Mouse (Mus musculus) telencephalon, adult 2 months (tissue): ENCODE results near the gene Ngdn.
A peak's percentile ranks its signal among the peaks of the same experiment; 100 is the strongest.
"Not testable (repeated sequence)": the region's sequence is repeated elsewhere in the genome, so short reads cannot be mapped to it uniquely, and the experiment has no call there.

ENCODE experiments used
- DNase-seq: peaks from one replicate; pipeline ENCODE4 v3.0.0-alpha.2; 2011; ENCODE audit warnings: low read depth, low spot score

Gene Ngdn

DNA sequence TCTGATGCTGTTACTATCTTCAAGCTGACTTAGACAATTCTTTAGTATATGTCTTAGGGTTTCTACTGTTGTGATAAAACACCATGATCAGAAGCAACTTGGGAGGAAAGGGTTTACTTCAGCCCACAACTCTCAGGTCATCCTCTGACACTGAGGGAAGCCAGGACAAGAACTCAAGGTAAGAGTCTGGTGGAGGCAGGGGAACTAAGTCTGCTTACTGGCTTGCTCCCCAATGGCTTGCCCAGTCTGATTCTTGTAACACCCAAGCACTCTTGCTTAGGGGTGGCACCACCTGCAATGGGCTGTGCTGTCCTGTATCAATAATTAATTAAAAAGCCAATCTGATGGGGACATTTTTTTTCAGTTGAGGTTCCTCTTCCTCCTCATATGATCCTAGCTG lies 16.6 kb upstream of the Ngdn start:
- no peak for DNase-seq

DNA sequence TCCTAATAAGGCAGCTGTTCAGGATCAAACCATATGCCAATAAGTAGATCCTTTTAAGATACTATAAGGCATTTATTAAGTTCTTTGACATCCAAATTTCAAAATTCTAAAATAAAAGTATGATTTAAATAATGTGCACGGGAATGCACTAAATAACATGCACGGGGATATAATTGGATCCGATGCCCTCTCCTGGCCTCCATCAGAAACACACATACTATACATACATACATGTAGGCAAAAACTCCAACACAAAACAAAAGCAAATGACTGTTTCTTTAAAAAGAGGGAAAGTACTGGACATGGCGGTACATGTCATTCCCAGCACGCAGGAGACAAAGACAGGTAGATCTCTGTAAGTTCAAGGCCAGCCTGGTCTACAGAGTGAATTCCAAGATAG lies 15.4 kb upstream of the Ngdn start:
- DNase-seq = not testable (repeated sequence)

DNA sequence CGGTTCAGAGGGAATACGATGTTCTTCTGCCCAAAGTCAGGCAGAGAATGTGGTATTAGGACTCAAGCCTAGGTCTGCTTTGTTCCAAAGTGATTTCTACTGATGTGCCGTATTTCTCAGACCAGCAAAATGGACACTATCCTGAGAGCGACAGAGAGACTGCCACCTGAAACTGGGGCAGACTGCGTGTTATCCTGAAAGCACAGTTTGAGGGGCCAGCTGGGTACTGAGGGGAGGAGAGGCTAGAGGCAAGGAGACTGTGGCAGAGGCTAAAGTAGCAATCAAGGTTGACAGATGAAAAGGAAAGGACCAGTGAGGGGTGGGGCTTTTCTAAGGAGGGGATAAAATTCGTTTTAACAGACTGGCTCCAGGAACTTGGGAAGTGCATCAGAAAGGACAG lies 14.4 kb upstream of the Ngdn start:
- no peak for DNase-seq

DNA sequence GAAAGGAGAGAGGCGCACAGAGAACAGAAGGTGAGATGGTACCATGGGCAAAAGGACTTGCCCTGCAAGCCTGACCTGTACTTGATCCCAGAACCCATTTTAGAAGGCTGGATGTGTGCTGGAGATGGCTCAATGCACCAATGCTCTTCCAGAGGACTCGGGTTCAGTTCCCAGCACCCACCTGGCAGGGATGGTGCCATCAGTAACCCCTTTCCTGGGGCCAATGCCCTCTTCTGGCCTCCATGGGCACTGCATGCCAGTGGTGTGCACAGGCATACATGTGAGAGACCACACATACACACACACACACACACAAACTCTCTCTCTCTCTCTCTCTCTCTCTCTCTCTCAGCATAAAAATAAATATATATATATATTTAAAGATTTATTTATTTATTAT lies 13.8 kb upstream of the Ngdn start:
- DNase-seq = no peak

DNA sequence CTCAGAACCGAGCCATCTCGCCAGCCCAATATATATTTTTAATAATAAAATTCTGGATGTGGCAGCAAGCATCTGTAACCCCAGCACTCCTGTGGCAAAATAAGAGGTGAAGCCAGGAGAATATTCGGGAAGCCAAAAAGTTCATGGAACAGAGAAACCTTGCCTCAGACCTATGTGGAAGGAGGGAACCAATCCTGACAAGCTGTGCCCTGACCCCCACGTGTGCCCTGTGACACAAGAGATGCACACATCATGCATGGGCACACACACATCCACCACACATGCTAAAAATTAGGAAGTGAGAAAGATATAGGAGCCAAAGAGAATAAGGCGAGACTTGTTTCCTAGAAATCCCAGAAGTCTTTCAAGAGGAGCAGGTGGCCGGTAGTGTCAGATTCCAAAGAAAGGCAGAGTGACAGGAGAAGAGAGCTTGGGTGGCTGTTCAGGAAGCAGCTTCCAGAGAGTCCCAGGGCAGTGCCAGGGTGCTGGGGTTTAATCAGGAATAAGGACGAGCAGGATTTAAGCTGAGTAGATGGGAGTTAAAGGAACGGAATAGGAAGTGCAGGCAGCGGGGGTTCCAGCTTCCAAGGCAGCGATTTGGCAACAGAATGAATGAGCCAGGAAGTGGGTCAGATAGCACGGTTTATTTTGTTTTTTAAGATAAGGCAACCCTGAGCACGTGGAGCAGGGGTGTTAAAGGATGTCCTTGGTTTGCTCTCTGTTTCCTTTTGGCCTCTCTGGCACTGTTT lies 13.1 kb upstream of the Ngdn start:
- DNase-seq = no peak

DNA sequence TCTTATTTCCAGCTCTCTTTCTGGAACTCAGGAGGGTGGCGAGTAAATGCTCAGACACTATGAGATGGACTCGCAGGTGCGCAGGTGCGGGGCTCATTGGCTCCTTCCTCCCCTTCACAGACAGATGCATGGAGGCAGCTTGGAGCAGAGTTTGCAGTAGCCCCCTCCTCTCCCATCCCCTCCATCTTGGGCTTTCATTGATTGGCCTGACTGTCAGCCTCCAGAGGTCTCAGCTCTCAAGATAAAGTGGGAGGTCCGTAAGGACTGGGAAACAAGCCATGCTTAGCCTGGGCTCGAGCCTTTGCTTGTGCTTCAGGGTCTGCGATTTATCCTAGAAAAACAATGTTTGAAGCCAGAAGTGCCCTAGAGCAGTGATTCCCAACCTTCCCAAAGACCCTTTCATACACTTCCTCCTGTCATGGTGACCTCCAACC lies 12.6 kb upstream of the Ngdn start:
- DNase-seq = no peak

DNA sequence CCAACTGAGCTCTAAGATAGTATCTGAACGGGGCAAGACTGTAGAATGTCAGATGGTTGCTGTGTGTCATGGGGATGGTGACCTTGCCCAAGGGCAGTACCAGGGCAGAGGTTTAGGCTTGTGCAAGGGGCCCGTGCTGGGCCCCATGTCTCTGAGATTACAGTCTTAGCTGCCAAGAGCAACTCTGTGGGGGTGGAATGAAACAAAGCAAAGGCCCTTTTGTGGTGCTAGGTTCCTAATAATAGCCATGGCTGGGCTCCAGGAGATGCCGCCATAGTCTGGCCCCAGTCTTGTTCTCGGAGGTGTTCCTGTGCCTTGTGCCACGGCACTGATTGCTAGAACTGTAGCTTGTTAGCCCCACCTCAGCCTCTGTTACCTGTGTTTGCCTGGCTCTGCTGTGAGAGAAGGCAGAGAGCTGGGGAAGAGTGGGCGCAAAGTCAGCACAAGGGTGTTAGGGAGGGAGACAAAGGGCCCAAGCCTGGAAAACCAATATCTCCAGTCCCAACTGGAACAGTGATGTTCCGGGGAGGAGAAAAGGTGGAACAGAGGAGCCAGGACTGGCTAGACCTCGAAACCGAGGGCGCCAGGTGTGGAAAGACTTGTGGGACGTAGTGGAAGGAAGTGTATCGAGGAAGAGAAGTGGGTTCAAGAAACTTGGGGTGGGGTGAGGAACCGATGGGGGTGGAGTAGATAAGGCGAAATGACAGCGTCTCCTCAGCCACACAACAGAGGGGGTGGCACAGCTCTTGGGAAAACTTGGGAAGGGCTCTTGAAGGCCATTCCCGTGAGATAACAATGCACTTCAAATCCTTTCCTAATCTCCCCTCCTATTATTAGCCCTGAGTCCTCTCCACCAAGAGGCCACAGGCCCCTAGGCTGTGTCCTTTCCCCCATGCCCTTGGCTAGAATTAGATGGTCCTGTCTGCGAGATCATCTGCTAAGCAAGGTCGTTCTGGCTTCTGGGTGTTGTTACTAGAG lies 11.1 kb upstream of the Ngdn start:
- DNase-seq = no peak

DNA sequence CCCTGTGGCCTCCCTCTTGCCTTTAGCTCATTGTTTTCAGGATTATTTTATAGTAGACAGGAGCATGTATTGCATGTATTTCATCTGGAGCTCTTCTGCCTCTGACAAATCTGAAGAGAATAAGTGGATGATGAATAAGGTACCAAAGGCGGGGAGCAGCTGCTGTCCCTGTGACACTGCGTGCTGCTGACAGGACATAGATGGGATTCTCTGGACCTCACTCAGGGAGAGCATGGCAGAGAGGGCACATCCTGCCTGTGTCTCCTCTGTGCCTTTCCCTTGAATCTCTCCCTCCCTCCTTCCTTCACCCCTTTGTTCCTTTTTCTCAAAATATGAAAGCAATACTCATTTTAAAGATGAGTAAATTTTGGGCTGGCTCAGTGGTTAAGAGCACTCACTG lies 9.7 kb upstream of the Ngdn start:
- no peak for DNase-seq

DNA sequence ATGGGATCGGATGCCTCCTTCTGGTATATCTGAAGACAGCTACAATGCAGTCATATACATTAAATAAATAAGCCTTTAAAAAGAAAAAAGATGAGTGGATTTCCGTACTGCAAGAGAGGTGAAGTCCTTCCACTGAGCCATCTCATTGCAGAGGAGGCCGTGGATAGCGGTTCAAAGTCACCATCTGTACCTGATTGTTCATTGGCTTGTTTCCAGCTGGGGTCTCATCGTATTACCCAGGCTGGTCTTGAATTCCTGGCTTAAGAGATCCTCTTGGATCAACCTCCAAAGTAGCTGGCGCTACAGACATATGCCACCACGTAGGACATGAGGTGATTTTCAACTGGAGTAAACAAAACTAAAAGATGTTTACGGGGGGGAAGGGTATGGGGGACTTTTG lies 9.3 kb upstream of the Ngdn start:
- DNase-seq = no peak

DNA sequence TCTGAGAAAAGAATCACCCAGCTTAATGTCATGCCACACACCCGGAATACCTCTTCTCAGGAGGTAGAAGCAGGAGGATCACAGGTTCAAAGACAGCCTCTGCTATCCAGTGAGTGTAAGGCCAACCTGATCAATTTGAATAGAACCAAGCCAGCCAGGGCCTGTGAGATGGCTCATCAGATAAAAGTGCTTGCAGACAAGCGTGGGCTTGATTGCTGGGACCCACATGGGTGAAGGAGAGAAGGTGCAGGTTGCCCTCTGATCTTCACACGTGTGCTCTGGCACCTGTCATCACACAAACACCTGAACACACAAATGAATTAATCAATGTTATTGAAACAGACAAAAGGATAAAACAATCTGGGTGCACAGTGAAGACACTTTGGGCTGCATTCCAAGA lies 8.7 kb upstream of the Ngdn start:
- DNase-seq = no peak

DNA sequence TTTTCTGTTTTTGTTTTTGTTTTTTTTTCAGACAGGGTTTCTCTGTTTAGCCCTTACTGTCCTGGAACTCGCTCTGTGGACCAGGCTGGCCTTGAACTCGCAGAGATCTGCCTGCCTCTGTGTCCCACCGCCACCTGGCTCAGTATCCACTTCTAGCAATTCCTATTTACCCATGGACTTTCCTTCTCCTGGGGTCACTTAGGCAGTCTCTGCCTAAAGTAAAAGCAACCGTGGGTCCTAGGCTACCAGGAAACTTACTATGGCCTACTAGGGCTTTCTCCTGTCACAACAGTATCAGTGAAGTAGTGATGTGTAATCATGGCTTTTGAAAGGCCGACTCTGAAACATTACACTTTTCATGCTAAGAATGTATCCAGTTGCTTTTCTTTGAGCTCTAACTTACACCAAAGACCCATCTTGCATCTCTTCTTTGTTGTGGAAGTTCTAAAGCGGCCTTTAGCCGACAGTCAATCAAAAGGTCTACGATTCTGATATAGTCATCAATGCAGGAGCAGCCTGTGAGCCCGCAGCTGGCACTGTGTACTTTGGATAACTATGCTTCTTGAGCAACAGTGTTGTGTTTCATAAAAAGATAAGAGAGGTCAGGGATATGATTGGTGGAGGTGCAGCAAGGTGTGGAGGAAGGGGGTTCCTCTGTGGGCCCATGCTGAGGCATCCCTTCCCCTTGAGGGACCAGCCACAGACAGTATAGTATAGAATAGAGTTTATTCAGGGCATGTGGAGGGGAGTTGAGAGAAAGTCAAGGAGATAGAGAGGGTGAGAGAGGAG lies 7.9 kb upstream of the Ngdn start:
- no peak for DNase-seq

DNA sequence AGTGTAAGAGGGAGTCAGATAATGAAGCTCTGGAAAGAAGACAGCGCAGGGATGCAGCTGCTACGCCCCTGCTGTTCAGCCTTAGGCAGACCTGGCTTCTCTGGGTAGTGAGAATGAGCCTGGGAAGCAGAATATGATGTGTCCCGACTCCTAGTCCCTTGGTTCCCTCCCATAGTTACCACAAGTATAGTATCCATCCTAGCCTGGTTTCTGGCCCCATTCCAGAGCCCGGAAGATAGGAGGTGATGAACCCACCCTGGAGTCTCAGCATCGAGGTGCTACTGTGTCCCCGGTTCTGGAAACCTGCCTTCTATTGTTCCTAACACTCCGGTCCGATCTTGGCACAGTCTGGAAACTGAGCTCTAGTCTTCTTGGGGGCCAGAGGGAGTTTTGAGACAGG lies 6.8 kb upstream of the Ngdn start:
- no peak for DNase-seq

DNA sequence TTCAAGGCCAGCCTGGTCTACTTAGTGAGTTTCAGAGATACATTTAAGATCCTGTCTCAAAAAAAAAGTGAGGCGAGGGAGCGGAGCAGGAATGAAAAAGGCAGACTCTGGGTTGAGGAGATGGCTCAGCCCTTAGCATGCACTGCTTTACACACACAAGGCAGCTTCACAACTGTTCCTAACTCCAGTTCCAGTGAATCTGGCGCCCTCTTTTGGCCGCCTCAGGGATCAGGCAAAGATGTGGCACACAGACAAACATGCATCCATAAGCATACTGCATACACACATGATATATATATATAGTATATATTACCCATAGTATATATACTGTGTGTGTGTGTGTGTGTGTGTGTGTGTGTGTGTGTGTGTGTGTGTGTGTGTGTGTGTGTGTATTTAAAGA lies 4.1 kb upstream of the Ngdn start:
- DNase-seq = no peak

DNA sequence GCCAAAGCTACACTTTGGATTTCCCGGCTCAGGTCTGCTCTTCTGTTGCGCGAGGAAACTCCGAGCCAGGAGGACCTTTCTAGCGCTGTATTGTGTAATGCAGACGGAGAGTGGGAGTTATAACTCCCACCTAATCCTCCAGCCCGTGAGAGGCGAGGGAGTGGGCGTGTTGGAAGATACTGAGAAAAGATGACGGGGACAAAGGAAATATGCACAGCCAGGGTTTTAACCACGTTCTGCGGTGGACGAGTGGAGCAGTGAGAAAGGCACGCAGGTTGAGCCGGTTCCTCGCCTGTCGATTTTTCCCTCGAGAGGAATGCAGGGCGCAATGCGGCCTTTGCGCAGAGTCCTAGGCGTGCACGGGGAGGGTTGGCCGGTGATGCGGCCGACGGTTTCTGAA lies 663 bp upstream of the Ngdn start:
- DNase-seq = peak; percentile 68

DNA sequence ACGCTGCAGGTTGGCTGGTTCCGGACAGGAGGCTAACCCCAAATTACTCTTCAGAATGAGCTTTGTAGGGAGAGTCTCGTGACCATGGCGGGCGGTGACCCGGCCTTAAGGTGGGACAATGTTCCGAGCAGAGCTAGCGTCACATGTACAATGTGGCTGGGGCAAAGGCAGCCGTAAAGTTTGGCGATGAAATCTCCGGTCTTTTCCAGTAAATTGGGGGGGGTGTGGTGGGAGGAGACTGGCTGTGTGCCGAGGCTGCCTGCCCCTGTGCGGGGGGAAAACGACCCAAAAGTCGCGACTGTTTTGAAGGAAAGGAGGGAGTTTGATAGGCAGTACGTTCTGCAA lies 485 bp downstream of the Ngdn start:
- no peak for DNase-seq

DNA sequence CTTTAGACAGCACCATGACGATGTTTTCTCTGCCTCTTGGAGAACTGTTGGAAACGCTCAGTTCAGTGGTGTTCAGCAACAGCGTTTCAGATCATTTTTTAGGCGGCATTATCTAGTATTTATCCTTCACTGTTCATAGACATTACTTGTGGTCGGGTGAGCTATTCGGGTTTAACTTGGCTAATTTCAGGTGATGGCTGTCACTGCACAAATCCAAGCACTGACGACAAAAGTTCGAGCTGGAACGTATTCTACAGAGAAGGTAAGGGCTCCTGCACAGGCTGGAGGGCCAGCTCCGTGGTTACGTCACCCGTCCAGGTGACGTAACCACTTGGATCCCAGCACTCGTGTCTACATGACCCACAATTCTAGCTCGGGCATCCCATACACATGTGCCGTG lies 1.6 kb downstream of the Ngdn start:
- DNase-seq = no peak

DNA sequence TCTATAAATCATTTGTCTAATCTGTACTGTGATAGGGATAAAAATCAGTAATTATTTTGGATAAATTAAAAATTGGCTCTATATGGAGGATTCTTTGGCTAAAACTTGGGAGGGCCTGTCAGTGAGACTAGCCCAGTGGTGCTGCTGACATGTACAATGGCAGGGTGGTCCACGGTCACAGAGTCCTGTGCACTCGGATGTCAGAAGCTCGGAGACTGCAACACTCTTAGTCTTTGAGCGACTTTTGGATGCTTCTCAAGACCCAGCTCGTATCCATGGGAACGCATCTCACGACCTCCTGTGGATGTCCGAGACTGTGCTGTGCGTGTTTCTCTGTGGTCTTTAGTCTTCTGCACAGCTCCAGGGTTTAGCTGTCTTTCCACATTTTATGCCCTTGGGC lies 5.1 kb downstream of the Ngdn start:
- DNase-seq = no peak

DNA sequence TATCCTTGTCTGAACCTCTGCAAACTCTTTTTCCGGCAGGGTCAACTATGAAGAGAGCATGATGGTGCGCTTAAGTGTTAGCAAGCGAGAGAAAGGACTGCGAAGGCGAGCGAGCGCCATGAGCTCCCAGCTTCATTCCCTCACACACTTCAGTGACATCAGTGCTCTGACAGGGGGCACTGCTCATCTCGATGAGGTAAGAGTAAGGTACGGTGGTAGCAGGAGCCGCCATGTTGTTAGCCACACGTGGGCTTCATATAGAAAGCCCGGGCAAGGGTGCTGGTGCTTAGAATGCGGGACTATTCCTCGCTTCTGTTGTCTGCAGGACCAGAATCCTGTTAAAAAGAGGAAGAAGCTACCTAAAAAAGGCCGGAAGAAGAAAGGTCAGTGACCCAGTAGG lies 7.8 kb downstream of the Ngdn start:
- no peak for DNase-seq

DNA sequence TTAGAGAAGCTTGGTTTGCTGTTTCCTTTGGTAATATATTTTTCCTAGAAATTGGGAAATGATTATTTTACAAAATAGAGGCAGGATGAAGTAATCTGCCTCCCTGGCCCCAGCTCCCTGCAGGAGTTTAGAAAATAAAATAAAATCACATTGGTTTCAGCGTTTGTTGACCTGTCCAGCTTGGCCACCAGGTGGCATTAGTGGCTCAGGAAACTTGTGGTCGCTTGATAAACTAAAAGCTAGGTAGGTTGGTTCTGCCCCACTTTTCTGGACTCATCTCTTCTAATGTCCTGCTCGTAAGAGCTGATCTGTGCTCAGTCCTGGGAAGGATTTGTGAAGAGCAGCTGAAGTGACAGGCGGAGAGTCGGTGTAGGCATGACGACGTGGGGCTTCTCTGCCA lies 9.0 kb downstream of the Ngdn start:
- DNase-seq = peak; percentile 43

DNA sequence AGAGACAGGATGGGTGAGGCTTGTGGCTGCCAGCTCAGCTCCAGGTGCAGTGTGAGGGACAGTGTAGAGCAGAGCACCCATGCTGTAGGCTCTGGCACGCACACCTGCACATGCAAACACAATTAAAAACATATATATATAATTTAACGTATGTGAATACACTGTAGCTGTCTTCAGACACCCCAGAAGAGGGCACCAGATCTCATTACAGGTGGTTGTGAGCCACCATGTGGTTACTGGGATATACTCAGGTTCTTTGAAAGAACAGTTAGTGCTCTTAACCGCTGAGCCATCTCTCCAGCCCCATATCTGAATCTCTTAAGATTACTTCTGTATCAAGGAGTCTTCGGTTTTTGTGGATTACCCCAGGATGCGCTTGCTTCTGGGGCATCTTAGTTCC lies 10.3 kb downstream of the Ngdn start:
- no peak for DNase-seq

DNA sequence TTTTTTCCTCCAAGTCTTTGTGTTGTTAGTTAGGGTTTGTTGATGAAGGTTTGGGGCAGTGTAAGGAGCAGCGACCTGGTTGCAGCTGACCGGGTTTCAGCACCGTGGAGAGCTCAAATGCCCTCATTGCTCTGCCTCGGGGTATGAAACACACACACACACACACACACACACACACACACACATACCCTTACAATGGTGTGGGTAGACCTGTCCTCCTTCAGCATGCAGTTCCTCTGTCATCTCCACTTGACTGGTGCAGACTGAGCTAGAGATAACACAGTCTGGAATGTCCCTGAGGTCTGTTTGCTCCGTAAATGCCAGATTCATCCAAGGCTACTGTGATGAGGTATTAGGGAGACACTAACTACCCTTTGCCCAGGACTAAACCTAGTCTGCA lies 12.0 kb downstream of the Ngdn start:
- DNase-seq = no peak

DNA sequence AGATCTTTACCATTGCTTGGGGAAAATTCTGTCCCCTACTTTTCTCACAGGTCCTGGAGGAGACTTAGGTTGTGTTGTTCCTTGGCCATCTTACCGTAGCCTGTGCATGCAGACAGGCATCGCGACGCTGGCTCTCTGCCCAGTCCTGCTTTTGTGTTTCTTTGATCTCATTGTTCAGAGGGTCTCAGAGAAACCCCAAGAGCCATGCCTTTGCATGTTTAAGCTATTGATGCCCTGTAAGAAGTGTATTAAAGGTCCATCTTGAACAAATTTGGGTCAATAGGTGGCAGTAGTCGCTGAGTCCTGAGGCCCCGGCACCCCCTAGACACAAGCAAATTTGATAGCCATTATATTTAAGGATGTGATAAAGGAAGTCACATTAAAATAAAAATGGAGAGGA lies 12.4 kb downstream of the Ngdn start:
- no peak for DNase-seq
